Mouse (Mus musculus) CD4-positive, CD25-positive, alpha-beta regulatory T cell, adult 2 months (primary cell): ENCODE results near the gene Arf4.

Experiments used
- DNase-seq: peaks from one replicate; pipeline ENCODE4 v3.0.0-alpha.2; 2012; ENCODE audit warnings: low read depth, low spot score

Arf4 gene

GRCm38 (mm10) chr14:26637851-26638707, at the start of gene Arf4:
Arf4 (plus strand) TSS chr14:26638074.
- DNase-seq = peak; percentile 99

GRCm38 (mm10) chr14:26591353-26591752, 46.5 kb upstream of the Arf4 start:
- no peak for DNase-seq

- DNase-seq = no peak
These were observed 44.5 kb upstream of the Arf4 start for GRCm38 (mm10) chr14:26593281-26593895.

GRCm38 (mm10) chr14:26595167-26595566, 42.7 kb upstream of the Arf4 start:
- DNase-seq = no peak

GRCm38 (mm10) chr14:26595695-26596365, 42.0 kb upstream of the Arf4 start:
- no peak for DNase-seq

- DNase-seq = no peak
These were observed 32.5 kb upstream of the Arf4 start for GRCm38 (mm10) chr14:26605354-26605753.

GRCm38 (mm10) chr14:26609674-26610073, 28.2 kb upstream of the Arf4 start:
- DNase-seq = no peak

GRCm38 (mm10) chr14:26610689-26611088, 27.2 kb upstream of the Arf4 start:
- no peak for DNase-seq

- DNase-seq = no peak
These were observed 12.6 kb upstream of the Arf4 start for GRCm38 (mm10) chr14:26625301-26625700.

- DNase-seq = no peak
These were observed 11.2 kb upstream of the Arf4 start for GRCm38 (mm10) chr14:26626605-26627140.

- DNase-seq = no peak
These were observed 636 bp upstream of the Arf4 start for GRCm38 (mm10) chr14:26637025-26637850.

GRCm38 (mm10) chr14:26638708-26639084, 822 bp downstream of the Arf4 start:
- DNase-seq = peak; percentile 70

- peak; percentile 51 for DNase-seq
These were observed 1.4 kb downstream of the Arf4 start for GRCm38 (mm10) chr14:26639251-26639650.

- peak; percentile 59 for DNase-seq
These were observed 2.1 kb downstream of the Arf4 start for GRCm38 (mm10) chr14:26639961-26640360.

GRCm38 (mm10) chr14:26643006-26643624, 5.2 kb downstream of the Arf4 start:
- DNase-seq = no peak

GRCm38 (mm10) chr14:26645989-26646650, 8.2 kb downstream of the Arf4 start:
- no peak for DNase-seq

- DNase-seq = no peak
These were observed 9.9 kb downstream of the Arf4 start for GRCm38 (mm10) chr14:26647811-26648210.

- DNase-seq = peak; percentile 75
These were observed 14.0 kb downstream of the Arf4 start for GRCm38 (mm10) chr14:26651901-26652300.

GRCm38 (mm10) chr14:26658178-26658577, 20.3 kb downstream of the Arf4 start:
- DNase-seq = no peak

GRCm38 (mm10) chr14:26660233-26660632, 22.4 kb downstream of the Arf4 start:
- no peak for DNase-seq
